Mouse (Mus musculus) cerebellum, adult 8-10 months (tissue): ENCODE measurements at regions not wholly inside any gene's neighbourhood (a gene's known extent, or its start where the extent isn't known, plus 50 kb on each side); places are given as distances from the start of the nearest gene placed in this dataset.
"Not testable (repeated sequence)": the region's sequence is repeated elsewhere in the genome, so short reads cannot be mapped to it uniquely, and the experiment has no call there.

Experiments used
- DNase-seq: peaks from one replicate; pipeline ENCODE4 v3.0.0; 2022

- DNase-seq = no peak
Observed at GRCm38 (mm10) chr2:75781781-75782211, 50.2 kb upstream of the Agps start.

- DNase-seq = peak; percentile 36
Observed at GRCm38 (mm10) chr2:75781078-75781477, 50.9 kb upstream of the Agps start.

- DNase-seq = not testable (repeated sequence)
Observed at GRCm38 (mm10) chr2:75778628-75779027, 53.3 kb upstream of the Agps start.

- no peak for DNase-seq
Observed at GRCm38 (mm10) chr2:75777040-75777451, 54.9 kb upstream of the Agps start.

GRCm38 (mm10) chr2:75776533-75776932, 55.4 kb upstream of the Agps start:
- no peak for DNase-seq

GRCm38 (mm10) chr2:75775217-75775616, 56.8 kb upstream of the Agps start:
- DNase-seq = no peak

GRCm38 (mm10) chr2:75773431-75773830, 58.5 kb upstream of the Agps start:
- no peak for DNase-seq

GRCm38 (mm10) chr2:75772251-75772956, 59.6 kb upstream of the Agps start:
- no peak for DNase-seq

- DNase-seq = no peak
Observed at GRCm38 (mm10) chr2:75770633-75771032, 61.3 kb upstream of the Agps start.

- DNase-seq = no peak
Observed at GRCm38 (mm10) chr2:75768559-75769304, 63.2 kb upstream of the Agps start.

GRCm38 (mm10) chr2:75767871-75768558, 63.6 kb upstream of the Nfe2l2 start:
- no peak for DNase-seq

- DNase-seq = no peak
Observed at GRCm38 (mm10) chr2:75765403-75765802, 61.0 kb upstream of the Nfe2l2 start.

GRCm38 (mm10) chr2:75763252-75763651, 58.8 kb upstream of the Nfe2l2 start:
- DNase-seq = no peak

GRCm38 (mm10) chr2:75762030-75762429, 57.6 kb upstream of the Nfe2l2 start:
- DNase-seq = no peak

- no peak for DNase-seq
Observed at GRCm38 (mm10) chr2:75761626-75762025, 57.2 kb upstream of the Nfe2l2 start.

- no peak for DNase-seq
Observed at GRCm38 (mm10) chr2:75759196-75759885, 54.9 kb upstream of the Nfe2l2 start.

- DNase-seq = no peak
Observed at GRCm38 (mm10) chr2:75758277-75758676, 53.8 kb upstream of the Nfe2l2 start.

- no peak for DNase-seq
Observed at GRCm38 (mm10) chr2:75756704-75757638, 52.5 kb upstream of the Nfe2l2 start.

- no peak for DNase-seq
Observed at GRCm38 (mm10) chr2:75754606-75755005, 50.2 kb upstream of the Nfe2l2 start.
